Mouse (Mus musculus): ENCODE measurements around the gene Ly6g6f.
A peak's percentile ranks its signal among the peaks of the same experiment; 100 is the strongest.
"Not testable (repeated sequence)": the region's sequence is repeated elsewhere in the genome, so short reads cannot be mapped to it uniquely, and the experiment has no call there.

Gene Ly6g6f

DNA sequence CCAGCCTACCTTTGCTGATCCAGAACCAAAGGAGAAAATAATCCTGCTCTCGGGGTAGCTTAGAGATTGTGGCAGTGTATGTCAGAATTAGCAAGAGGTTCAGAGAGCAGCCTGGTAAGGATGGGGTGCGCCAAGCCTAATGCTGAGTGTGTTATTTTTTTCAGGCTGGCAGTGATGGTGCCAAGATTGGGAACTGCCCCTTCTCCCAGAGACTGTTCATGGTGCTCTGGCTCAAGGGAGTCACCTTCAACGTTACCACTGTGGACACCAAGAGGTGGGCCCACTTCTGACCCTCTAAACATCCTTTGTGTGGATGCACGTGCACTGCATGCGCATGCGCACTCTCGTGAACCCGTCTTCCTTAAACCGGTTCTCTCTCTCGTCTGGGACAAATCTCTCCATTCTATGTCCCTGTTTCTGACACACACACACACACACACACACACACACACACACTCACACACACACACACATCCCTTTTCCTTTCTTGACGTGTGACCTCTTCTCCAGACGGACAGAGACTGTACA is 33.1 kb downstream of the Ly6g6f start:
- DNase-seq (ENCODE audit: low read depth) = no peak

DNA sequence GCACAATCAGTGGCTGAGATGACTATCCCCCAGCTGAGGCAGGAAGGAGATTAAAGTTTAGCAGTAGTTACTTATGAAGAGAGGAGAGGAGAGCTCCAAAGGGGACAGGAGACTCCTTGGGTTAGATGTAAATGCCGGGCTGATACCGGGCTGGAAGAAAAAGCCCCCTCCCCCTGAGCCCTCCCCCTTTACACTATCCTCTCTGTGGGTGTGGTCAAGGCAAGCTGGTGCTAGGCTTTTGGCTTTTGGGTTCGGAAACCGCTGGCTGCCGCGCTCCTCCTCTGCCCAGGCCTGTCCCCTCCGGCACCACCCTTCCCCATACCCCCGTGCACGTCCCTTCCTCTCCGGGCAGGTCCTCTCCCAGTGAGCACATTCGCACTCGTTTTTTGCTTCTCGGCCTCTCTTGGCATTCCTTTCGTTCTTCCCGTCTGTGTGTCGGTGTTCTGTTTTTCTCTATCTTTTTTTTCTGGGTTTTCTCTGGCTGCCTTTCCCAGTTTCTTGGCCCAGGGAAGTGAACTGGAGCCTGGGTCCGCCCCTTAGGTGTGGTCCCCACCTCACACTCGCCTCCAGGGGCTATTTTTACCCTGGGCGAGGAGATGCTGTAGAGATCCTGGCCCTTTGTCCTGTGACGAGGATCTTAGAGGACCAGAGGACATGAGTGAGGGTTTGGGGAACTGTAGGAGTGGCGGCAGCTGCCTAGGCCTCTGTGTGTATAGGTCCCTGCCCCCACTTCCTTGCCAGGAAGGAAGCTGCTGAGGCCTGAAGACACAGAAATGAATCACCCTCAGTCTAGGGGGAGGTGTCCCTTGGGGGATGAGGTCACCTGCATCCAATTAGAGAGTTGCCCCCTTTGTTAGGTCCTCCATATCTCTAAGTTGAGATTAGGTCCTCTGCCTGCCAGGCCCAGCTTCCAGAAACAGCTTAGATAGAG is 34.0 kb downstream of the Ly6g6f start:
- DNase-seq (ENCODE audit: low read depth) = peak; percentile 73

DNA sequence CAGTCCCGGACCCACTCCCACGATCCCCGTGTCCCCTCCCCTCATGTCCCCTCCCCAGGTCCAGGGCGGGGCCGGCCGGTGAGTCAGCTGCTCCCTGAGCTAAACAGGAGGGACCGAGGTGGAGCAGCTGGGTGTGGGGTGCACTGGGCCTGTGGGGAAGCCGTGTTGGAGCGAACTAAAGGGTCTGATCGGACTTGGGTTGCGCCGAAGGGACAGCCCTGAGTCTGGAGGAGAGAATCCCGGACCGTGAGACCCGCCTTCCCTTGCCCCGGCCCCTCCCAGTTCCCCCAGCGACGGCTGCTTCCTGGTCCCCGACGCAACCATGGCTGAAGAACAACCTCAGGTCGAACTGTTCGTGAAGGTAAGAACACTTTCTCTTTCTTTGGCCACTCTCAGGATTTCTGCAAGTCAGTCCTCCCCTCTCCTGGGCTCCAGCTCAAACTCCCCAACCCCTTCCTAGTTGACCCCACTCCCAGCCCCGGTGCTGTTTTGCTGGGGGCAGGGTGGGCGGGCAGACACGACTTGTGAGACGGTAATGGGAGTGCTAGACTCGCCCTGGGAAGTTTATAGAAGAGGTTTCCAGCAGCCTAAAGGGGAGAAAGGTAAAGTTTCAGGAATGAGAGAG is 35.2 kb downstream of the Ly6g6f start:
- no peak for DNase-seq (ENCODE audit: low read depth)

DNA sequence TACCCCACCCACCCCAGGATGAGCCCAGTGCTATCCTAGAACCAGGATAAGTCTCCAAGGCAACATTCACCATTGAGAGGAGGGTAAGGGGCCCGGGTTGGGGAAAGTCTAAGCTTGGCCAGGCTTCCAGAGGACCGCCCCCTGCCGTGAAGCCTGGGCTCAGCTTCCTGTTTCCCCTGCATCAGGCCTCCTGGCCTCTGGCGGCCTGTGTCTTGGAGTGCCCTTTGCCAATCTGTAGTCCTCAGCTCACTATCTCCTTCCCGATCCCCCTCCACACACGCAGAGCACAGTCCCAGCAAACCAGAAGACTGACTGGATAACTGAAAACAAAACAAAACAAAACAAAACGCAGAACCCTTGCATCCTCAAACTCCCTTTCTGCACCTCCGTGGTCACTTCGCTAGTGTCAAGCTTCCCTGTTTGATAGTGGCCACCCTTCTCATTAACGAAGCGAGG is 35.8 kb downstream of the Ly6g6f start, which contains the start of gene Clic1:
Clic1 (plus strand) TSS at position 406 of the 456 bp plus-strand sequence.
- DNase-seq (ENCODE audit: low read depth) = no peak

DNA sequence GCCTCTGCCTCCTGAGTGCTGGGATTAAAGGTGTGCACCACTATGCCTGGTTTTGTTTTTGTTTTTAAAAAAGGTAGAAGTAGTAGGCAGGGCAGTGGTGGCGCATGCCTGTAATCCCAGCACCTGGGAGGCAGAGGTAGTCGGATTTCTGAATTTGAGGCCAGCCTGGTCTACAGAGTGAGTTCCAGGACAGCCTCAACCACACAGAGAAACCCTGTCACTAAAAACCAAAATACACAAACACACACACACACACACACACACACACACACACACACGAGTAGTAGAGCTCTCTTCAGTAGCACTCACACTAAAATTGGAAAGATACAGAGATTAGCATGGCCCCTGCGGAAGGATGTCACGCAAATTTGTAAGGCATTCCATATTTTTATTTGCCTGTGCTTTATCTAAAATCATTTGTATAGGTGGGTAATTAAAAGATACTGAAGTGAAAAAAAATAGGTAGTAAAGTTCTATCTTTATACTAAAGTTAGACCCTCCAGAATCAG is 36.4 kb downstream of the Ly6g6f start:
- DNase-seq (ENCODE audit: low read depth) = no peak

DNA sequence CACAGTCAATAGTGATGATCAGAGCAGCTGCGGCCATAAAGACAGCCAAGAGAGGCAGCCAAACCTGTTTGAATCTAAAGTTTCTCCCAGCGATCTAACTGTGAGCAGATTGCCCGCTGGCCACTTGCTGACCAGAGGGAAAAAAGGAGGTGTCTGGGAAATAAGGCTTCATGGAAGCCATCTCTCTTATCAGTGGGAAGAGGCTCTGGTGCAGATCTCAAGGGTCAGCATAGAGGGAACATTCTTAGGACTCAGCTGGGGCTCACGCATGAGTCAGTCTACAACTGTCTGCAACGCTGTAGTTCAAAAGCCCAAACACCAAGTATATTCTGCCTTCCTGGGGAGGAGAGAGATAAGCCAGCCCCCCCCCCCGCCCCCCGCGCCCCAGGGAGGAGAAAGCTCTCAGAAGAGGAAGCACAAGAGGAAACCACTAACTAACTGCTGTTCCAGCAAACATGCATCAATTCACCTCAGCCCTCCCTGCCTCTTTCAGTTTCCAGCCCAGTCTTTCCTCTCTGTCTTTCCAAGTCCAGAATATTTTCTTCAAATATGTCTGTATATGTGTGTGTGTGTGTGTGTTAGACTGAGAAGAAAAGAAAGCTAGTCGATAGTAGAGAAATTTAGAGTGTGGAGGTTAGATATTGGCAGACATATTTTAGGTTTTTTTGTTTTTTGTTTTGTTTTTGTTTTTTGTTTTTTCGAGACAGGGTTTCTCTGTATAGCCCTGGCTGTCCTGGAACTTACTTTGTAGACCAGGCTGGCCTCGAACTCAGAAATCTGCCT is 37.1 kb downstream of the Ly6g6f start:
- no peak for DNase-seq (ENCODE audit: low read depth)

DNA sequence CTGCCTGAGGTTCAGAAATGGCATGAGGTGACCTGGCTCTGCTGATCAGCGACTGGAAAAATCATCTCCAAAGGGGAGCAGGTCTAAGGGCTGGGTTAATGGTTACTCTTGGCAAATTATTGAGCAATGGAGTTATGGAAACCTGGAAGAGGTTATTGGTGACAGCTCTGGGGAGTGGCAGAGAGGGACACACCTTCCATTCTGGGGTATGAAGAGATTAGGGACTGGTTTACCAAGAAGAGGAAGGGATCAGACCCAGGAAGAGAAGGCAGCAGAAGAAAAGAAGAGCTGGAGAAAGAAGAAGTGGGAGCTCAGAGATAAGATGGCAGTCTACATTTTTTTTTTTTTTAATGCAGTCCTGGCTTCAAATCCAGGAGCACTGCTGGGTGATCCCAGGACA is 37.7 kb downstream of the Ly6g6f start:
- no peak for DNase-seq (ENCODE audit: low read depth)

DNA sequence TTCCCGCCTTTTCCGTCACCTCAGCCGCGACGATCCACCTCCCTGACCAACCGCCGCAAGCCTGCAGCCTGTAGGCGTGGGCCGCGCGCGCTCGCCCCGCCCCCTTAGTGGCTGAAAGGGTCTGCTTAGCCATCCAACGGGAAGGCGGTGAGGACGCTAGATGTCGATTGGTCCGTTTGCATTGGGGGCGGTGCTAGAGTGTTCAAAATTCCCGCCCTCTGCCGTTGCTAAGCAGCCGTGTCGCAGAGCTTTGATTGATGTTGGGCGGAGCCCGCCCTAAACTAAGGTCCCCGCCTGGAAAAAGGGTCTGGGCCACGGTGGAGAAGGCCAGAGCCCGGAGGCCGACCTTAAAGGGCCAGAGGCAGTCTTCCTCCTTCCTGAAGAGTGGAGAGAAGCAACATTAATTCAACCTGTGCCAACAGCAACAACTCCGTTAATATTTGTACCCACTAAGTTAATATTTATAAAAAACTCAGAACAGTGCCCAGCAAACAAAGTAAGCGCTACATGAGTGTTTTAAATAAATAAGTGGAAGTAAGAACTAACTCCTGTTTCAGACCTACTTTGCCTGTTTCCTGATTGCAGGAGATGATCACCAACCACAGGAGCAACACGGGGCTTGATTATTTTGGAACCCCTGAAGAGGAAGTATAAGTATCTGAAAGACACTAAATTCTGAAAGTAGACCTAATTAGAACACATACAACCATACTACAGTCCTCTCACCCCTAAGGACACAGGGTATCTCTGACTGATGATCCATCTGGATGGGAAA is 38.5 kb downstream of the Ly6g6f start, which contains the start of gene Msh5:
Msh5 (minus strand) TSS at position 65 of the 775 bp plus-strand sequence.
- peak; percentile 98 for DNase-seq (ENCODE audit: low read depth)

DNA sequence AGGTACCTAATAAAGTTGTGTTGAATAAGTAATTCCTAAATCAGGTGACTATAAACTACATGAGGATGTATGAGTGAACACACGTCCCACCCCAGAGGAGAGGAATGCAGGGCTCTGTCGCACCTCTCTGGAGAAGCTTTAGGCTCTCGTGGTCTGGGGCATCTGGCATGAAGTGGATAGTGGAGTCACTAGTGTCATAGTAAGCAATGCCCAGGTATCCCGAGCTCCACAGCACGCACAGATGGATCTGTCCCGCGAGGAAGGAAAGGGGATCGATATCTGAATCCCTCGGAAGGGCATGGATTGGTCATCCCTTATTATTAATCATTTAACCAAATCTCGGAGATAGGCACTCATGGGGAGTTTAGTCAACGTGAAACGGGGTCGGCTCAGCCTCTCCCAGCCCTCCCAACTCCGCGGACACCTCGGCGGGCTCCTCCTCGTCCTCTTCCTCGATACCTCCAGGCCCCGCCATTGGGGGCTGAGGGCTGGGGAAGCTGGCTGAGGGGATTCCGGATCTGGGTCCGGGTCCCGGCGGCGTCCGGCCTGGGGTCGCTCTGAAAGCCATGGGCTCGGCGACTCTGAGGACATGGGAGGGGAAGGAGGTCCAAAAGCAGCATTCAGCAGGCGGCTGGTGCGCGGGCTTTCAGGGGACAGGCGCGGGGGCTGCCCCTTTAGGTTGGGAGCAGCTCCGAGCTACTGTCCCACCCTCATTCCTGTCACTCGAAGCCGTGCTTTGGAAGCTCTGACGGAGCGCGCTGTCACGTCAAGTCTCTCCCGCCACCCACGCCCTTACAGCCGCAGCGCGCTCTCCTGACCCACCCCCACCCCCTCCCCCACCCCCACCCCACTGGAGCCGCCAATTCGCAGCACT is 39.4 kb downstream of the Ly6g6f start:
- DNase-seq (ENCODE audit: low read depth) = no peak

DNA sequence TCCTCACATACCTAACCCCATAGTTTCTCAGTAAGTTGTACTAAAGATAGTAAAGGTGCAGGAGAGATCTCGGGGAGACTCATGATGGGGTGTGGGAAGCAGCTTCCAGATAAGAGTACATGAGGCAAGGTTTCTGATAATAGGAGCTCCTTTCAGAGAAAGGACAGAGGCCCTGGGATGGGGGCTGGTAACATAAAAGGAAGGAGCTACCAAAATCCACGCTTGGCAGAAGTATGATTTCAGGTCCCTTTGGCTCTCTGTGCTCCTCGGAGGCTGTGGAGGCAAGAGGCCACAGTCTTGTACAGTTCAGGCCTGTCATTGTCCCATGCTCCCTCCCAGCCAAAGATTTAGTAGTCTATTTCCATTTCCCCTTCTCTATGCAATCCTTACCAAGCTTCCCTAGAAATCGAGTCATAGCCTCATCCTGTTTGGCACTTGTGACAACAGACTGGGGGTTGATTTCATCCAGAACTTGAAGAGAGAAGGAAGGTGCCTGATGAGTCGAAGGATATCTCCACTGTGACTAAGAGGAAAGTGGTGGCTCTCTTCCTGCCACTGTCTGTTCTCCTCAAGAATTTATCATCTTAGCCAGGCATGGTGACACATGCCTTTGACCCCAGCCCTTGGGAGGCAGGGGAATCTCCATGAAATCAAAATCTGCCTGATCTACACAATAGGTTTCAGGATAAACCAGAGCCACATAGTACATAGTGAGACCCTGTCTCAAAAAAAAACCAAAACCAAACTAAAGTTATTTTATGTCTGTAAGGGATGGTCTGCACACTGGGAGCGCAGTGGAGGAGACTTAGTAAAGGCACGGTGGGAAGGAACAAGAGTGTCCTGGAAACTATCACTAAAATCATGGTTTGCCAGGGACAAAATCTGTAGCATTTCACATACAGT is 40.3 kb downstream of the Ly6g6f start:
- DNase-seq (ENCODE audit: low read depth) = peak; percentile 78

DNA sequence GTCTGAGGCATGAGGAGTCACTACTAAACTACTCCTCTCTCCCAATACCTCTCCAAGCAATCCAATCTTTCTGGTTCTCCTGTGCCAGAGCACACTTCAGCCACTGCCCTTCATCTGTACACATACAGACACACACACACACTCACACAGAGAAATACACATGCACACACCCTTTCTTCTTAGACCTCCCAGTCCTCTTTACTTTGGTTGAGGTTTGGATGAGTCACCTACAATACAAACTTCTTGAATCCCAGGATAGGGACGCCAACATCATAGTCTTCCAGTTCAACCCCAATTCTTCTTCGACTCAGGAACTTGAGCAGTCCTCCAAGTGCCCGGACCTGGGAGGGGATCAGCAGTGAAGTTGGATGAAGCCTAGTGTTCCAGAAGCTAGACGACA is 41.6 kb downstream of the Ly6g6f start:
- DNase-seq (ENCODE audit: low read depth) = no peak

DNA sequence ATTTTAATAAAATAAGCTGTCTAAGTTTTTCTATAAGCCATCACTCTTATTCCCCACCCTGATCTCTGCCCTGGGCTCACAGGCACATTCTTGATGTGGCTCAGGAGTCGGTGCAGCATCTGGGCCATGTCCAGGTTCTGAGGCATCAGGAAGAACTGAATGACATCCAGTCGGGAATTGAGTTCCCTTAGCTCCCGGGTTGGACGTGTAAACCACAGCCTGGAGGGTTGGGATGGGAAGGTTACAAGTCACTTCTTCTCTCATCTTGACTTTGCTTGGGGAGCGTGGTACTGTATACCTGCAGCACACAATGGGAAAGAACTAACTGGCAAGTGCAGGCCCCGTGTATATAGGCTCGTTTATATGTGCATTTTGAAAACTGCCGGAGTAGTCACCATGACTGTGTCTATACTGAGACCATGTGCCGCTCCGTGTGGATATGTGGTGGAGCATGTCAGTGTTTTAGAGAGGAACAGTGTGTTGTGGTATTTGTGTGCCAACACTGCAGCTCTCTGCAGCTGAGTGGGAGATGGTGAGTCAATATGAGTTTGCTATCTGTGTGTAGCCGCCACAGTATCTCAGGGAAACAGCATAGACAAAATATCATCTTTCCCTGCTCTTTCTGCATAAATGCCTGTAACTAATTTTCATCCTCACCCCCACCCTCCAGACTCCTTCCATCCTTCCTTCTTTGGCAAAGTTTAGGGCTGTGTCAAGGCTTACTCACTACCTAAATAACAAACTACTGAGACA is 46.1 kb downstream of the Ly6g6f start:
- no peak for DNase-seq (ENCODE audit: low read depth)

DNA sequence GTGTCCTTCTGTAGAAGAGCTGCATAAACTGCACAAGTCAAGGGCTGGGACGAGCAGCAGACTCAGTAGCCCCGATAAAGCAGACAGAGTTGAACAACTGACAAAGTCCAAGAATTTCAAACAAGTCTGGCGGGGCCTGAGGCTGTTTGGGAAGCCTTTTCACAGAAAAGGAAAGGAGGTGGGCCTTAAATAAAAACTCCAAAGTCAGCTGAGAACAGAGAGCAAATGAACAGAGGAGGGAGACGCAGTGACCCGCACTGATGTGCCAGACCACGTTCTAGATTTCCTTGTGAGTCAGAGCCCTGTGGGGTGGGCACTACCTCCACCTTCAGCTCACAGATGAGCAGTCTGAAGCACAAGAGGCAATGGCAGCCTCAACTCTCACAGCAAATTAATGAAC is 50.5 kb downstream of the Ly6g6f start:
- DNase-seq (ENCODE audit: low read depth) = no peak

DNA sequence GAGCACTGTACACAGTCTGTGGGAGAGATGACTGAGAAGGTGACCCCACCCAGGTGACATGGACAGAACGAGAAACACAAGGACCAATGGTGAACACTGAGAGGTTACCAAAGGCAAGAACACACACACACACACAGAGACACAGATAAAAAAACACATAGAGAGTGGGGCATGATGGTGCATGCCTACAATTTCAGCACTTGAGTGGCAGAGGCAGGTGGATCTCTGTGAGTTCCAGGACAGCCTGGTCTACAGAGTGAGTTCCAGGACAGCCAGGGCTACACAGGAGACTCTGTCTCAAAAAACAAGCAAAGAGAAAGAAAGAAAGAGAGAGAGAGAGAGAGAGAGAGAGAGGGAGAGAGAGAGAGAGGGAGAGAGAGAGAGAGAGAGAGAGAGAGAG is 51.7 kb downstream of the Ly6g6f start:
- not testable (repeated sequence) for DNase-seq (ENCODE audit: low read depth)

DNA sequence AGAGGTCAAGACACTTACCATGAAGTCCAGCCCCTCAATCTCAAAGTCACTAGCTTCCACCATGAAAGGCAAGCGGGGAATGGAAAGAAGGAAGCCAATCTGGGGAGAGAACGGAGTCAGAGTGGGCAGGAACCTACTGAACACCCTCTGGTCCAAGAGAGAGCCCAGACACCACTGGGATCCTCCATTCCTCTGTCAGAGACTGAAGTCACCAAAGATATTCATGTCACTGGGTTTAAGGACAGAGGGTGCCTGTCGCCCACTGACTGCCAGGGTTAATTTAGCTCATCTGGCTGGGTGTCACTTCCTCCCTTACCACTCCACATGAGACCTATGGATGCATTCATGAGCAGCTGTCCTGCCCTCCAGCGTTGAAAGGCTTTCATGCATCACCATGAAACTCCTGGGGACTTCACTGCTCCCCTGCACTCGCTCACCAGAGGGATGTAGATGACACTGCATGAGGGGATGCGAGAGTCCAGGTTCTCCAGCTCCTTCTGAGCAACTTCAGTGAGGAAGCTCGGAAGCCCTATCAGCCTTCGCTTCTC is 53.0 kb downstream of the Ly6g6f start:
- no peak for DNase-seq (ENCODE audit: low read depth)

DNA sequence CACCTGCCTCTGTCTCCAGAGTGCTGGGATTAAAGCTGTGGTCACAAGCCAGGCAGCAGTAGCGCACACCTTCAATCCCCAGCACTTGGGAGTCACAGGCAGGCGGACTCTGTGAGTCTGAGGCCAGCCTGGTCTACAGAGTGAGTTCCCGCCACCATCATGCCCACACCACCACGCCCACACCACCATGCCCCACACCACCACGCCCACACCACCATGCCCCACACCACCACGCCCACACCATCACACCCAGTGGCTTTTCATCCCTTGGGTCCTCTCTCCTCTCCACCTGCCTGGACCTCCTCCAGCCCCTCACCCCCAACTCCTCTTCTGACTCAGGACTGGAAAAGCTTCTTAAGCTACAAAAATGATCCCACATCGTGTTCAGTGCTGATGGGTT is 53.5 kb downstream of the Ly6g6f start:
- no peak for DNase-seq (ENCODE audit: low read depth)

DNA sequence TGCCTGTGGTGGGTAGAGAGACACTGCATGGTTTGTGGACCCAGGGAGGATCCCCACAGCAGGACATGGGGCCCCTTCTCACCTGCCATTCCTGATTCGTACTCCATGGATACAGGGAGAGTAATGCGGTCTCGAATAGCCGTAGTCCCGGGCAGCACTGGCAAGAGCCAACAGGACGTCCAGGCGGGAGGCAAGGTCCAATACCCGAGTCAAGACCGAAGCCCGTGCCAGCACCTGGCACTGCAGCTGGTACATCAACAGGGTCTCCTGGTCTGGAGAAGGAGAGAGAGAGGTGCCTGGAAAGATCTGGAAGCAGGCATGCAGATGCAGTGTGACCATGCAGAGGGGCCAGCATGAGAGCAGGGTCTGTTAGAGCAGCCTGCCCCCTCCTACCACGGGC is 54.1 kb downstream of the Ly6g6f start:
- no peak for DNase-seq (ENCODE audit: low read depth)
